Mouse (Mus musculus) hindbrain, embryonic 14.5 days (tissue): ENCODE measurements around the gene Crip2. TPM values are rescaled to one million over a fixed set of nuclear protein-coding genes. Genes with fewer than 3 reads are reported as not detected.
A peak's percentile ranks its signal among the peaks of the same experiment; 100 is the strongest.

Experiments
- ATAC-seq: fragments of 200-750 bp; cut with Nextera tagmentation; 2 replicates; pipeline ENCODE4 v1.8.0; 2017; ENCODE audit warnings: moderate number of reproducible peaks, mild to moderate bottlenecking, moderate TSS enrichment, moderate library complexity; ENCODE audit not compliant: low FRiP score
- DNase-seq: peaks from one replicate; pipeline ENCODE4 v3.0.0-alpha.2; 2015; ENCODE audit warnings: low spot score
- H3K27ac ChIP-seq: fragments of 300-500 bp; sonication (generic); 2 replicates; pipeline ENCODE4 v1.5.1; 2014; ENCODE audit warnings: mild to moderate bottlenecking, moderate library complexity
- H3K27me3 ChIP-seq: fragments of 300-500 bp; sonication (generic); 2 replicates; pipeline ENCODE4 v1.6.1; 2014; ENCODE audit warnings: mild to moderate bottlenecking, low read length, mixed read lengths; ENCODE audit not compliant: control insufficient read depth, insufficient read depth
- H3K36me3 ChIP-seq: fragments of 300-500 bp; sonication (generic); replicated peaks from 2 replicates; pipeline ENCODE4 v1.6.1; 2014; ENCODE audit not compliant: control insufficient read depth, insufficient read depth
- H3K4me1 ChIP-seq: fragments of 300-500 bp; sonication (generic); replicated peaks from 2 replicates; pipeline ENCODE4 v1.6.1; 2014; ENCODE audit warnings: antibody characterized with exemption, low read length, mixed read lengths; ENCODE audit not compliant: control insufficient read depth, insufficient read depth
- H3K4me2 ChIP-seq: fragments of 300-500 bp; sonication (generic); replicated peaks from 2 replicates; pipeline ENCODE4 v1.6.1; 2014; ENCODE audit warnings: mild to moderate bottlenecking, moderate library complexity
- H3K4me3 ChIP-seq: fragments of 300-500 bp; sonication (generic); replicated peaks from 2 replicates; pipeline ENCODE4 v1.5.1; 2014; ENCODE audit warnings: mild to moderate bottlenecking, low read length
- H3K9ac ChIP-seq: fragments of 300-500 bp; sonication (generic); 2 replicates; pipeline ENCODE4 v1.6.1; 2014
- H3K9me3 ChIP-seq: fragments of 300-500 bp; sonication (generic); 2 replicates; pipeline ENCODE4 v1.6.1; 2016; ENCODE audit warnings: low read length; ENCODE audit not compliant: control insufficient read depth
- WGBS: fragments of 180-500 bp; shearing (Covaris S2); extraction: QIAGEN DNeasy Blood & Tissue Kit; methylation state at CpG from one replicate; pipeline ENCODE4 v1.1.7; 2014; 5-methylcytosine and 5-hydroxymethylcytosine counted together
- polyA plus RNA-seq: library from polyadenylated mRNA; unstranded; fragments of >200 nt; fragmentation: Nextera tagmentation; extraction: Ambion mirVana; gene quantifications from 2 replicates; pipeline ENCODE4 v1.2.1, GENCODE M21; 2014

The Crip2 gene
- polyA plus RNA-seq, 1 experiment from 2014 or later = 288 TPM

GRCm38 (mm10) chr12:113103846-113104451 lies 36.1 kb upstream of the Crip2 start:
- Histone ChIP-seq H3K4me3 (no peak overlapping the region), H3K9me3 (no peaks in the 10 kb centered on the region), H3K9ac (no peak overlapping the region), H3K27me3 (no peaks in the 10 kb centered on the region), H3K36me3 (no peaks in the 10 kb centered on the region), H3K4me2 (no peak overlapping the region), H3K4me1 (peaks cover 19% of the 10 kb centered on the region), H3K27ac (no peak overlapping the region)
- 87% methylated on average over 8 of the region's 8 CpGs for WGBS
- ATAC-seq (no peak), DNase-seq (no peak)

GRCm38 (mm10) chr12:113106386-113106785 lies 33.6 kb upstream of the Crip2 start:
- no peak overlapping the region for H3K4me3 ChIP-seq
- no peak for ATAC-seq
- DNase-seq = no peak
- H3K36me3 ChIP-seq = no peaks in the 10 kb centered on the region
- no peak overlapping the region for H3K27ac ChIP-seq
- no peak overlapping the region for H3K9ac ChIP-seq
- H3K4me1 ChIP-seq = peaks cover 3% of the 10 kb centered on the region; the same call in 1 of the 2 replicates
- no peaks in the 10 kb centered on the region for H3K27me3 ChIP-seq
- H3K9me3 ChIP-seq = no peaks in the 10 kb centered on the region
- WGBS = 90% methylated on average over 6 of the region's 6 CpGs
- no peak overlapping the region for H3K4me2 ChIP-seq

GRCm38 (mm10) chr12:113107431-113108124 lies 32.5 kb upstream of the Crip2 start:
- no peak overlapping the region for H3K4me3 ChIP-seq
- H3K9ac ChIP-seq = no peak overlapping the region
- 86% methylated on average over 4 of the region's 4 CpGs for WGBS
- 0 out of 2 replicates have a peak, but pooled peaks cover 4% of the 10 kb centered on the region for H3K36me3 ChIP-seq
- DNase-seq = no peak
- H3K27me3 ChIP-seq = no peaks in the 10 kb centered on the region
- H3K9me3 ChIP-seq = no peaks in the 10 kb centered on the region
- H3K4me1 ChIP-seq = peaks cover 6% of the 10 kb centered on the region; the same call in 1 of the 2 replicates
- H3K4me2 ChIP-seq = no peak overlapping the region
- ATAC-seq = no peak
- H3K27ac ChIP-seq = no peak overlapping the region

- ATAC-seq = no peak
- H3K9ac ChIP-seq = no peak overlapping the region
- peaks cover 6% of the 10 kb centered on the region; the same call in 1 of the 2 replicates for H3K4me1 ChIP-seq
- no peak overlapping the region for H3K4me3 ChIP-seq
- no peaks in the 10 kb centered on the region for H3K27me3 ChIP-seq
- no peak overlapping the region for H3K27ac ChIP-seq
- WGBS = 91% methylated on average over 17 of the region's 17 CpGs
- no peak overlapping the region for H3K4me2 ChIP-seq
- 0 out of 2 replicates have a peak, but pooled peaks cover 13% of the 10 kb centered on the region for H3K36me3 ChIP-seq
- DNase-seq = no peak
- H3K9me3 ChIP-seq = no peaks in the 10 kb centered on the region
These were observed 31.3 kb upstream of the Crip2 start for GRCm38 (mm10) chr12:113108528-113109283.

GRCm38 (mm10) chr12:113109801-113110200 lies 30.2 kb upstream of the Crip2 start:
- WGBS = 87% methylated on average over 10 of the region's 10 CpGs
- no peaks in the 10 kb centered on the region for H3K9me3 ChIP-seq
- H3K4me3 ChIP-seq = no peak overlapping the region
- DNase-seq (no peak), ATAC-seq (no peak)
- no peaks in the 10 kb centered on the region for H3K27me3 ChIP-seq
- peaks cover 24% of the 10 kb centered on the region for H3K36me3 ChIP-seq
- H3K9ac ChIP-seq = no peak overlapping the region
- no peak overlapping the region for H3K4me2 ChIP-seq
- peaks cover 6% of the 10 kb centered on the region; the same call in 1 of the 2 replicates for H3K4me1 ChIP-seq
- no peak overlapping the region for H3K27ac ChIP-seq

DNA sequence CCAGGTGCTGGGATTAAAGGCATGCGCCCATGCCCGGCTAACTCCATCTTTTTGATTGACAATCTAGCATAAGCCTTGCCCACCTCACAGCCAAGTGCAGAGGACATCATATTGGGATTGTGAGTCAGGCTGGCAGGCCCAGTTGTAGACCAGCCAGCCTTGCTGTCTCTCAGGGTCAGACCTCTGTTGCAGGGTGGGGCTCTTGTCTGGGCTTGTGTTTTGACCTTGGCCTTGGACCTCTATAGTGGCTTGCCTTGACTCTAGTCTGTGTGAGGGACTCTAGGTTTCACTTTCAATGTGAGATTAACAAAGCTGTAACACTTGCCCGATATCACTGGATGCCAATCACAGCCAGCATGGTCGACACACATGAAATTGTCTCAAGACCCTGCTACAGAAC lies 25.9 kb upstream of the Crip2 start:
- H3K9me3 ChIP-seq = no peaks in the 10 kb centered on the region
- WGBS = 94% methylated on average over 4 of the region's 4 CpGs
- DNase-seq = no peak
- no peaks in the 10 kb centered on the region for H3K27me3 ChIP-seq
- no peak for ATAC-seq
- no peak overlapping the region for H3K4me3 ChIP-seq
- no peak overlapping the region for H3K9ac ChIP-seq
- H3K36me3 ChIP-seq = peaks cover 61% of the 10 kb centered on the region
- peaks cover 6% of the 10 kb centered on the region; the same call in 1 of the 2 replicates for H3K4me1 ChIP-seq
- H3K27ac ChIP-seq = no peak overlapping the region
- H3K4me2 ChIP-seq = no peak overlapping the region

- WGBS = 88% methylated on average over 16 of the region's 16 CpGs
- Histone ChIP-seq H3K9me3 (no peaks in the 10 kb centered on the region), H3K4me3 (no peak overlapping the region), H3K4me2 (no peak overlapping the region), H3K4me1 (peaks cover 6% of the 10 kb centered on the region; the same call in 1 of the 2 replicates), H3K27ac (no peak overlapping the region), H3K27me3 (no peaks in the 10 kb centered on the region), H3K36me3 (peaks cover 63% of the 10 kb centered on the region), H3K9ac (no peak overlapping the region)
- no peak for DNase-seq
- ATAC-seq = no peak
These were observed 25.0 kb upstream of the Crip2 start for GRCm38 (mm10) chr12:113114856-113115538.

DNA sequence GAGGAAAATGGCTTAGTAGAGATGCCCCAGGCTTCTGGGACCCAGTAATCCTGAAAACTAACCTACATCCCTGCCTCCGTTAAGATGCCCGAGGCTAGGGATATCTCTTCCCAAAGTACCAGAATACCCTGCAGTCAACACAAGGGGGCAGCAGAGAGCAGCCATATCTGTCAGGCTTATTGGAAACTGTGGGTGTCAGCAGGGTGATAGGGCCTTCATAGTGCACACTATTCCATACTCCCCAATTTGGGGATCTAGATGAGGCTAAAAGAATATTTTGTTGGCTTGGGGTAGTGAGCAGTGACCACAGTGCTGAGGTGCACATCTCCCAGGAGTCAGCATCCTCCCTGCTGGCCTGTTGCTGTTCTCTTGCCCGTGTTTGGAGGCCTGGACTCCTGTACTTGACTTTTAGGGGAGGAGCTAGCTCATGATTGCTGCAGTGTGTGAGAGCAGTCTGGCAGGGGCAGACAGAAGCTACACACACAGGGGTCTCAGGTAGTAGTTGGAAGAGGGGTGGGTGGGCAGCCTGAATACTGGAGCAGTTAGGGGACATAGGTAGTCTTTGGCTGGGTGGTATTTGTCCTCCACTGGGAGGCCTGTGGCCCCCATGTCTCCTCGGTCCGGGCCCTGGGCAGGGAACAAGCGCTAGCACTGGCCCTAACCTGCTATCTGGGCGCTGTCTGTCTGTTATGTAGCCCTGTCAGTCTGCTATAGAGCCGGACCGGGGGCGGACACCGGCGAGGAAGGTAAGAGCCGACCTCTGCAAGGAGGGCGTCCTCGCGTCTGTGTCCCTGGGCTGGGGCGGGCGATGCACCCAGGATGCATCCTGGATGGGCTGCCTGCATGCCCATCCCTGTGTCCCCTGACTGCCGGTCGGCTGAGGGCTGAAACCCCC lies 20.3 kb upstream of the Crip2 start:
- peak; percentile 89 for DNase-seq
- peak; percentile 73; the same call in 1 of the 2 replicates for ATAC-seq
- H3K9me3 ChIP-seq = no peaks in the 10 kb centered on the region
- H3K36me3 ChIP-seq = peaks cover 86% of the 10 kb centered on the region
- no peak overlapping the region for H3K4me3 ChIP-seq
- H3K4me1 ChIP-seq = no peaks in the 10 kb centered on the region
- no peaks in the 10 kb centered on the region for H3K27me3 ChIP-seq
- H3K27ac ChIP-seq = no peak overlapping the region
- no peak overlapping the region for H3K9ac ChIP-seq
- WGBS = 87% methylated on average over 20 of the region's 20 CpGs
- no peak overlapping the region for H3K4me2 ChIP-seq
